Mouse (Mus musculus): ENCODE measurements at regions not wholly inside any gene's neighbourhood (a gene's known extent, or its start where the extent isn't known, plus 50 kb on each side); places are given as distances from the start of the nearest gene placed in this dataset.

GRCm38 (mm10) chr19:32881443-32881842 lies 124.1 kb downstream of the Pten start:
- WGBS = 55% methylated on average over 3 of the region's 3 CpGs
- intact Hi-C loops (cut with DNase I) = no loop called here

GRCm38 (mm10) chr19:32884279-32884678 lies 127.0 kb downstream of the Pten start:
- H3K9ac ChIP-seq (ENCODE audit: low read depth, low read length) = no peak overlapping the region
- peaks cover 2% of the 10 kb centered on the region for H3K4me1 ChIP-seq (ENCODE audit: control insufficient read depth, insufficient read depth, low read length)
- no peaks in the 10 kb centered on the region for H3K27me3 ChIP-seq (ENCODE audit: control insufficient read depth, insufficient read depth, low read length)
- TF ChIP-seq CTCF (IDR thresholded peaks at IDR 0.05) (no peak), POLR2A (IDR thresholded peaks at IDR 0.05; ENCODE audit: insufficient read depth, low read depth, low read length) (no peak), EP300 (IDR thresholded peaks at IDR 0.05; ENCODE audit: insufficient read depth, low read depth, low read length) (no peak)
- H3K36me3 ChIP-seq (ENCODE audit: control insufficient read depth, insufficient read depth, low read length) = no peaks in the 10 kb centered on the region
- peak overlapping the region; percentile 47 for H3K27ac ChIP-seq
- no peak overlapping the region for H3K4me3 ChIP-seq
- H3K79me2 ChIP-seq (replicated peaks; ENCODE audit: control insufficient read depth, insufficient read depth, low read length) = no peaks in the 10 kb centered on the region
- no peak for DNase-seq
- intact Hi-C loops (cut with DNase I) = no loop called here
- WGBS = 62% methylated on average over 3 of the region's 3 CpGs

More at GRCm38 (mm10) chr19:32881443-32881842, 124.1 kb downstream of the Pten start:
- Histone ChIP-seq H3K4me1 (ENCODE audit: control insufficient read depth, insufficient read depth, low read length) (peaks cover 2% of the 10 kb centered on the region; the same call in 1 of the 2 replicates), H3K36me3 (ENCODE audit: control insufficient read depth, insufficient read depth, low read length) (no peaks in the 10 kb centered on the region), H3K4me3 (no peak overlapping the region), H3K27ac (no peak overlapping the region), H3K27me3 (ENCODE audit: control insufficient read depth, insufficient read depth, low read length) (no peaks in the 10 kb centered on the region), H3K9ac (ENCODE audit: low read depth, low read length) (no peak overlapping the region), H3K79me2 (replicated peaks; ENCODE audit: control insufficient read depth, insufficient read depth, low read length) (no peaks in the 10 kb centered on the region)
- no peak for DNase-seq
- TF ChIP-seq POLR2A (IDR thresholded peaks at IDR 0.05; ENCODE audit: insufficient read depth, low read depth, low read length) = no peak
- no peak for TF ChIP-seq EP300 (IDR thresholded peaks at IDR 0.05; ENCODE audit: insufficient read depth, low read depth, low read length)
- no peak for TF ChIP-seq CTCF (IDR thresholded peaks at IDR 0.05)

- H3K4me3 ChIP-seq = no peak overlapping the region
- DNase-seq = no peak
- WGBS = 56% methylated on average over 12 of the region's 12 CpGs
- H3K36me3 ChIP-seq (ENCODE audit: control insufficient read depth, insufficient read depth, low read length) = no peaks in the 10 kb centered on the region
- H3K27me3 ChIP-seq (ENCODE audit: control insufficient read depth, insufficient read depth, low read length) = no peaks in the 10 kb centered on the region
- peaks cover 2% of the 10 kb centered on the region for H3K4me1 ChIP-seq (ENCODE audit: control insufficient read depth, insufficient read depth, low read length)
- H3K27ac ChIP-seq = peak overlapping the region; percentile 17; the same call in 1 of the 2 replicates
- no peaks in the 10 kb centered on the region for H3K79me2 ChIP-seq (replicated peaks; ENCODE audit: control insufficient read depth, insufficient read depth, low read length)
- TF ChIP-seq EP300 (IDR thresholded peaks at IDR 0.05; ENCODE audit: insufficient read depth, low read depth, low read length) = no peak
- intact Hi-C loops (cut with DNase I) = no loop called here
- no peak overlapping the region for H3K9ac ChIP-seq (ENCODE audit: low read depth, low read length)
Observed at GRCm38 (mm10) chr19:32885481-32886131, 128.3 kb downstream of the Pten start.

- no peak overlapping the region for H3K4me3 ChIP-seq
- WGBS = 74% methylated on average over 7 of the region's 7 CpGs
- H3K79me2 ChIP-seq (replicated peaks; ENCODE audit: control insufficient read depth, insufficient read depth, low read length) = no peaks in the 10 kb centered on the region
- peaks cover 2% of the 10 kb centered on the region for H3K4me1 ChIP-seq (ENCODE audit: control insufficient read depth, insufficient read depth, low read length)
- H3K27me3 ChIP-seq (ENCODE audit: control insufficient read depth, insufficient read depth, low read length) = no peaks in the 10 kb centered on the region
- no peaks in the 10 kb centered on the region for H3K36me3 ChIP-seq (ENCODE audit: control insufficient read depth, insufficient read depth, low read length)
- TF ChIP-seq CTCF (IDR thresholded peaks at IDR 0.05) = no peak
- TF ChIP-seq POLR2A (IDR thresholded peaks at IDR 0.05; ENCODE audit: insufficient read depth, low read depth, low read length) = no peak
- TF ChIP-seq EP300 (IDR thresholded peaks at IDR 0.05; ENCODE audit: insufficient read depth, low read depth, low read length) = no peak
- no peak overlapping the region for H3K9ac ChIP-seq (ENCODE audit: low read depth, low read length)
- no peak for DNase-seq
- H3K27ac ChIP-seq = peak overlapping the region; percentile 33
- intact Hi-C loops (cut with DNase I) = no loop called here
Observed at GRCm38 (mm10) chr19:32887190-32887589, 129.9 kb downstream of the Pten start.

- no peaks in the 10 kb centered on the region for H3K79me2 ChIP-seq (replicated peaks; ENCODE audit: control insufficient read depth, insufficient read depth, low read length)
- no peak overlapping the region for H3K4me3 ChIP-seq
- H3K9ac ChIP-seq (ENCODE audit: low read depth, low read length) = no peak overlapping the region
- intact Hi-C loops (cut with DNase I) = no loop called here
- H3K4me1 ChIP-seq (ENCODE audit: control insufficient read depth, insufficient read depth, low read length) = peaks cover 2% of the 10 kb centered on the region
- TF ChIP-seq POLR2A (IDR thresholded peaks at IDR 0.05; ENCODE audit: insufficient read depth, low read depth, low read length) (no peak), EP300 (IDR thresholded peaks at IDR 0.05; ENCODE audit: insufficient read depth, low read depth, low read length) (no peak), CTCF (IDR thresholded peaks at IDR 0.05) (no peak)
- H3K27ac ChIP-seq = no peak overlapping the region
- DNase-seq = no peak
- WGBS = 55% methylated on average over 12 of the region's 12 CpGs
- no peaks in the 10 kb centered on the region for H3K27me3 ChIP-seq (ENCODE audit: control insufficient read depth, insufficient read depth, low read length)
- H3K36me3 ChIP-seq (ENCODE audit: control insufficient read depth, insufficient read depth, low read length) = no peaks in the 10 kb centered on the region
Observed at GRCm38 (mm10) chr19:32888616-32889305, 131.5 kb downstream of the Pten start.

GRCm38 (mm10) chr19:32890801-32891200 lies 133.5 kb downstream of the Pten start:
- WGBS = 76% methylated on average over 6 of the region's 6 CpGs
- H3K79me2 ChIP-seq (replicated peaks; ENCODE audit: control insufficient read depth, insufficient read depth, low read length) = no peaks in the 10 kb centered on the region
- no peak overlapping the region for H3K27ac ChIP-seq
- no peaks in the 10 kb centered on the region for H3K36me3 ChIP-seq (ENCODE audit: control insufficient read depth, insufficient read depth, low read length)
- H3K4me1 ChIP-seq (ENCODE audit: control insufficient read depth, insufficient read depth, low read length) = no peaks in the 10 kb centered on the region; the same call in 1 of the 2 replicates
- intact Hi-C loops (cut with DNase I) = no loop called here
- H3K9ac ChIP-seq (ENCODE audit: low read depth, low read length) = no peak overlapping the region
- TF ChIP-seq CTCF (IDR thresholded peaks at IDR 0.05) = no peak
- no peak for TF ChIP-seq POLR2A (IDR thresholded peaks at IDR 0.05; ENCODE audit: insufficient read depth, low read depth, low read length)
- TF ChIP-seq EP300 (IDR thresholded peaks at IDR 0.05; ENCODE audit: insufficient read depth, low read depth, low read length) = no peak
- no peak overlapping the region for H3K4me3 ChIP-seq
- H3K27me3 ChIP-seq (ENCODE audit: control insufficient read depth, insufficient read depth, low read length) = no peaks in the 10 kb centered on the region
- no peak for DNase-seq
